Mouse (Mus musculus) kidney, adult 2 months (tissue): Measurements from ENCODE around the gene Drg2.

Source experiments
- CTCF ChIP-seq: fragments of 200-500 bp; conservative IDR thresholded peaks from 2 replicates; pipeline ENCODE4 v1.5.1; 2011; ENCODE audit warnings: low read depth, mild to moderate bottlenecking, control low read depth, low read length, moderate library complexity, mixed read lengths; ENCODE audit not compliant: insufficient read depth, insufficient read length
- POLR2A ChIP-seq: fragments of 200-500 bp; IDR thresholded peaks from one replicate; pipeline ENCODE4 v1.6.1; 2011; ENCODE audit warnings: low read depth, low read length, control low read depth

GRCm38 (mm10) chr11:60416963-60417716, 37.3 kb upstream of the Drg2 start, which contains the start of gene Gid4:
- no peak for TF ChIP-seq CTCF
- TF ChIP-seq POLR2A = peak; percentile 67
